Mouse (Mus musculus) hindlimb bud, embryonic 11.5 days (tissue): Measurements from ENCODE around the gene Fam166a.

Experiments used
- DNase-seq: peaks from one replicate; pipeline ENCODE4 v3.0.0-alpha.2; 2012; ENCODE audit warnings: low read depth, low spot score; ENCODE audit errors: extremely low spot score

The Fam166a gene

DNA sequence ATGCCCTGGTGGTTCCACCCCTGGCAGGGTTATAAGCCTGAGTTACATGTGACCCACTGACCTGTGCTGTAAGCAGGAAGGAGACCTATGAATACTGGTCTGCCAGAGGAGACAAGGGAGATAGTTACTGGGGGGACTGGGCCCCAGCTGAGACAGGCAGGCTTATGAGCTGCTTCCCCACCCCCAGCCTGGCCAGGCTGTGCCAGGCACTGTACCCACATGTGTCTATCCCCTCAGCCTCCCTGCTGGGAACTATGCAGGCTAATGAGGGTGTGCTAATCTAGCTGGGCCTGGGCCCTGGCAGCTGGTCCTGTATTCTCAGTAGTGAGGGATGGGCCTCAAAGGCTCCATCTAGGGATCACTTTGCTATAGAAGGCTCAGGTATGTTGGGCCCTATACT is 48.7 kb downstream of the Fam166a start:
- no peak for DNase-seq

DNA sequence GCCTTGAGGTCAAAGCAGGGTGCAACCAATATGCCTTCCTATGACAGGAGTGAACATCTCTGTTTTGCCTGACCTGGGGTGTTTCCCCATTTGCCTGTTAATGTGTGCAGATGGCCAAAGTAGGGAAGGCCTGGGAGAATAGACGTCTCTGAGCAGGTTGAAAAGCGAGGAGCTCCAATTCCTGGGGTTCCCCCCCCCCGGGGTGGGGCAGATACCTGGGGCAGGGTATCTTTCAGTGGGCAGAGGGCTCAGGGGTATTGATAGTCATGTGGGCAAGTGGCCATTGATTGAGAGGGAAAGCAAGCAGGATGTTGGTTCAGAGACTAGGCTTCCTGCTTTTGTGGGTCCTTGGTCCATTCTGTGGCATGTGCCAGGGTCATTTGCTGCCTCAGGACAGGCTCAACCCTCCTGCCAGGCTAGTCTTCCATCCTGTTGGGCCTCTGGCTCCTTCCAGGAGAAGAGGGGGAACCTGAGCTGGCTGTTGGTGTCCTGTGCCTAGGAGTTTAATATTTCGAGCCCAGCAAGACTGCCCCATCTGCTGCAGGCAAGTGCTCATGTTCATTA is 49.3 kb downstream of the Fam166a start:
- DNase-seq, result no peak
